Mouse (Mus musculus): Measurements from ENCODE around the gene Brca2.

Gene Brca2

DNA sequence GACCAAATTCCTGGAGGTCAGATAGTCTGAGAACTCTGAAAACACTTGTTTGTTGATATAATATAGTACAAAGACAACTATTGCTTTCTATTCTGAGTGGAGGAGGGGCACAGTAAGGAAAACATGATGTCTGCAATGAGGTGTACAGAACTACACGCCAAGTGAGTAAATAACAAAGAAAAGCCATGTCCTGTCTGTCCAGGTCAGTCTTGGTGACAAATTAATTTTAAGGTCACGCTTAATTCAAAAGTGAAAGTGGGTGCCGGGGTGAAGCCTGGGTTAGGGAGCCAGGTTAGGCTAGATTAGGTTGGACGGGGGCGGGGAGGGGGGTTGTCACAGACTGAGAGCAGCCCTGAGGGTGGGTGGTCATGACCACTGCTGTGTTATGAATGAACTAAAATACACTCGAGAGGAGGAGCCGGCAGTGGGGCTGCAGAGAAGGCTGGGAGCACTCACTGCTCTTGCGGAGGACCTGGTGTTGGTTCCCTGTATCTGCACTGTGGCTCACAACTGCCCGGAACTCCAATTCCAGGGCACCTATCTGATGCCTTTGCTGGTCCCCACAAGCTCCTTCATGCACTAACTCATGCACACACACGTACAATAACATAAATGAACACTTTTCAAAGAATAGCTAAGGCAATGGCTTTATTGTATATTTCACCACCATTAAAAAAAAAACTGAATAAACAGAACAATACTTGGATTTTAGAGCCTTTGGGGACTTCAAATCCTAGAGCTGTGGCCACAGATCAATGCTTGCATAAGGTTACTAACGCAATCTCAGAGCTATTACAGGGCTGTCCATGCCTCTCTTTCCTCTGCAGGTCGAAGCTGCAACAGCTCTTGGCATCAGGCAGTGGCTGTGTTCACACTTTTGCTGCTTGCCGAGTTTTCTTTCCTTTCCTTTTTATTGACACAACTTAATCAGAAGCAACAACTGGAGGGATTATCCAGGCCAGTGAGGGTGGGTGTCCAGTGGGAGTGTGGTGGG is 77.2 kb downstream of the Brca2 start:
- DNase-seq: no peak

- DNase-seq: peak; percentile 55 to 62
These were observed 78.4 kb downstream of the Brca2 start for GRCm38 (mm10) chr5:150600554-150601440.

DNA sequence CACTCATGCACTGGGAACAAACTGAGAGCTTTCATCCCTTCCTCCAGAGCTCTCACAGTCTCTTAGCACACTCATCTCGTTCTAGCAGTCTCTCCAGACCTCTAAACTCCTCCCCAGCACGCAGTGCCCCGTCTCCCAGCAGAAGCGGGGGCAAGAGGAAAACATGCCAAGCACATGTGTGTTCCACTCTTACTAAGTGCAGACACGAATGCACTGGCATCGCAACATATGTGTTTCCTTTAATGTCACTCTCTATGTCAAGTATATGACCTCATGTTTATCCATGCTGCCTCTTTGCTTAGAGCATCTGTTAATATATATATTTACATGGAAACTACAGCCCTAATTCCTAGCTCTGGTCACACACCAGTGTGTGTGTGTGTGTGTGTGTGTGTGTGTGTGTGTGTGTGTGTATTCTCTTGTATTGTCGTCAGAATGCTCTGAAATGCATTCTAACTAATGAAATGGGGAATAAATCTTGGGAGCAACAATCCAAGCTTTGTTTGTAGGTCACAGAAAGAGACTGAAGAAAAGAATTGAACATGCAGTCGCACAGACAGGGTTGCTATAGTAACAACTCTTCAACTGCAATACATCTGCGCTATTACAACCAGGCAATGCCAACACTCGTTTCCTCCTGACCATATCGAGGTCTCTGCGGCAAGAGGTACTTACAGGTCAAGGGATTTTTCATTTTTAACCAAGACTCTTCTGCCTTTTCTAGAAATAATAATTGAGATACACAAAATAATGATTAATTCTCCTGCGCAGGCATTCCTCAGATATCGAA is 79.2 kb downstream of the Brca2 start:
- no peak for DNase-seq

DNA sequence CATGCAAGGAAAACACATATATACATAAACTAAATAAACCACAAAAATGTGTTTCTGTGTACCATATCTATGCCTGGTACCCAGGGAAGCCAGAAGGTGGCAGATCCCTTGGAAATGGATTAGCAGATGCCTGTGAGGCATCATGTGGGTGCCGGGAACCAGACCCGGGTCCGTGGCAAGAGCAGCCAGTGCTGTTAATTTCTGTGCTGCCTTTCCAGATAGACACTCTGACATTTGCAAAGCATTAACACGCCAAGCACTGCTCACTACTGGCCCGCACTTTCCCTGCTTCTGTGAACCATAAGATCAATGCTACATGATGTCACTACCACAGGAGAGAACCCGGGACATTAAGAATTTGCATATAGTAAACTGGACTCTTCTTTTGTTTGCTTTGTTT is 83.7 kb downstream of the Brca2 start:
- DNase-seq: no peak

DNA sequence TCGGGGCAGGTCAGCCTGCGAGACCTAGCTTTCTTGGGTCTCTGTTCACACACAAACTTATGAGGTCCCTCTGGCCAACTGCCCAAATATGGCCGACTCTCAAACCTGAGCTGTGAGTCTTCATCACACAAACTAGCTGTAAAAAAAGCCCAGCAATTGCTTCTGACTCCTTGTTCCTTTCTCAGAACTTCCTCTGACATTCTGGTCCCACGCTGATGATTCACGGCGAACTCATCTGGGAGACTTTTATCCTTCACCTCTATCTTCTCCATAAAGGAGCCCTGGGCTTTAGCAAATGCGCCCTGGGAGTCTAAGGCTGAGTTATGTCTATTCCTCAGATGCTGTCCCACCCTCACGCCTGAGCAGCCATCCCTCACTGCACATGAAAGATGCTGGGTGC is 85.2 kb downstream of the Brca2 start:
- DNase-seq: no peak

DNA sequence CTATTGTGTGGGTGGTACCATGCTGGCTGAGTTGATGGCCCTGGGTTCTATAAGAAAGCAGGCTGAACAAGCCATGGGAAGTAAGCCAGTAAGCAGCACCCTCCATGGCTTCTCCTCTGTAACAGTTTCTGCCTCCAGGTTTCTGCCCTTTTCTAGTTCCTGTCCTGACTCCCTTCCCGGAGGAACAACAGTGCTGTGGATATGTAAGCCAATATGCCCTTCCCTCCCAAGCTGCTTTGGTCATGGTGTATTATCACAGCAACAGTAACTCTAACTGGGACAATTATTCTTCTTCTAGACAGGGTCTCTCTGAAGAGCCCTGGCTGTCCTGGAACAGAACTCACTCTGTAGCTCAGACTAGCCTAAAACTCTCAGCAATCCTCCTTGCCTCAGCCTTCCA is 88.7 kb downstream of the Brca2 start:
- DNase-seq: no peak

DNA sequence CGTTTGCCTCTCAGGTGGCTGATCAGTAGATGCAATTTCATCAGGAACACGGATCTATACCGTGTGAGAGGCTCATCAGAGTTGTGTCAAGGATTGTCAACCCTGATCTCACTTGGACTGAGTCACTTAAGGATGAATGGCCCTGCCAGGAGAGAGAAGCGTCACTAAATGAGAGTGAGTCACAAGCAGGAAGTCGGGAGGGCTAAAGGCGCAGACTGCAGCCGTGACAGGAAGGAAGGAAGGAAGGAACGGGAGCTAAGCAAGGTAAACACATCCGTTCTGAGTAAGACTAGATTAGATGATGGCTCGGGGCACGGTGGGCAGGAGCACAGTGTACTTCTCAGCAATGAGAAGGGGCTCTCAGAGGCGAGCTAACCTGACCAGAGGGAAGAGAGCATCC is 89.3 kb downstream of the Brca2 start:
- peak; percentile 53 to 71 for DNase-seq

GRCm38 (mm10) chr5:150614054-150614453 is 91.6 kb downstream of the Brca2 start:
- DNase-seq: no peak

- DNase-seq: no peak
These were observed 93.8 kb downstream of the Brca2 start for GRCm38 (mm10) chr5:150616216-150616615.

DNA sequence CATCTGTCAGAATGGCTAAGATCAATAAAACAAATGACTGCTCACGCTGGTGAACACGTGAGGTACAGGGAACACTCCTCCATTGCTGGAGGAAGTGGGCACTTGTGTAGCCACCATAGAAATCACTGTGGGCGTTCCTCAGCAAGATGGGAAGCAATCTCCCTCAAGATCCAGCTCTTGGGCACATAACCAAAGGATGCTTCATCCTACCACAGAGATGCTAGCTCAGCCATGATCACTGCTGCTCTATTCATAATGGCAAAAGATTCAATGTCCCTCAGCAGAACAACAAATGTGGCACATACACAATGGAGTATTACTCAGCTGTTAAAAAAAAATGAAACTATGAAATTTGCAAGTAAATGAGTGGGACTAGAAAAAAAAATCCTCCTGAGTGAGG is 94.3 kb downstream of the Brca2 start:
- DNase-seq: no peak

GRCm38 (mm10) chr5:150618599-150619355 is 96.3 kb downstream of the Brca2 start:
- DNase-seq: no peak
